Mouse (Mus musculus): ENCODE measurements around the gene Id3. TPM values are rescaled to one million over a fixed set of nuclear protein-coding genes. Genes with fewer than 3 reads are reported as not detected.
A peak's percentile ranks its signal among the peaks of the same experiment; 100 is the strongest.

Gene Id3
- polyA plus RNA-seq, 1 experiment from 2014 or later = 404 TPM

GRCm38 (mm10) chr4:136104590-136105337 is 38.5 kb upstream of the Id3 start:
- Histone ChIP-seq H3K36me3 (ENCODE audit: control insufficient read depth, insufficient read depth, low read length) (no peaks in the 10 kb centered on the region), H3K4me3 (ENCODE audit: low read depth, low read length) (no peak overlapping the region), H3K27me3 (replicated peaks; ENCODE audit: control insufficient read depth, insufficient read depth, low read length) (no peaks in the 10 kb centered on the region), H3K4me1 (ENCODE audit: control insufficient read depth, insufficient read depth, low read length) (peaks cover 10% of the 10 kb centered on the region), H3K4me2 (ENCODE audit: low read depth, low read length) (peak overlapping the region; percentile 24; the same call in 1 of the 2 replicates), H3K9me3 (ENCODE audit: control insufficient read depth, low read length) (no peaks in the 10 kb centered on the region), H3K9ac (ENCODE audit: low read depth, low read length) (peak overlapping the region; percentile 45; the same call in 1 of the 2 replicates), H3K27ac (replicated peaks; ENCODE audit: low read depth, low read length) (no peak overlapping the region)
- ATAC-seq (ENCODE audit: low read depth) (peak; percentile 65; the same call in 1 of the 2 replicates), DNase-seq (ENCODE audit: low spot score) (peak; percentile 40)
- 15% methylated on average over 17 of the region's 18 CpGs for WGBS

GRCm38 (mm10) chr4:136106880-136107301 is 36.4 kb upstream of the Id3 start:
- no peaks in the 10 kb centered on the region for H3K9me3 ChIP-seq (ENCODE audit: control insufficient read depth, low read length)
- ATAC-seq (ENCODE audit: low read depth) = no peak
- no peaks in the 10 kb centered on the region for H3K27me3 ChIP-seq (replicated peaks; ENCODE audit: control insufficient read depth, insufficient read depth, low read length)
- H3K36me3 ChIP-seq (ENCODE audit: control insufficient read depth, insufficient read depth, low read length) = no peaks in the 10 kb centered on the region
- H3K4me3 ChIP-seq (ENCODE audit: low read depth, low read length) = no peak overlapping the region
- no peak overlapping the region for H3K27ac ChIP-seq (replicated peaks; ENCODE audit: low read depth, low read length)
- H3K4me2 ChIP-seq (ENCODE audit: low read depth, low read length) = no peak overlapping the region
- H3K4me1 ChIP-seq (ENCODE audit: control insufficient read depth, insufficient read depth, low read length) = peaks cover 10% of the 10 kb centered on the region
- no peak overlapping the region for H3K9ac ChIP-seq (ENCODE audit: low read depth, low read length)
- 41% methylated on average over 7 of the region's 7 CpGs for WGBS
- DNase-seq (ENCODE audit: low spot score) = no peak

- Histone ChIP-seq H3K4me1 (ENCODE audit: control insufficient read depth, insufficient read depth, low read length) (peaks cover 10% of the 10 kb centered on the region), H3K9ac (ENCODE audit: low read depth, low read length) (no peak overlapping the region), H3K4me2 (ENCODE audit: low read depth, low read length) (no peak overlapping the region), H3K27me3 (replicated peaks; ENCODE audit: control insufficient read depth, insufficient read depth, low read length) (no peaks in the 10 kb centered on the region), H3K4me3 (ENCODE audit: low read depth, low read length) (no peak overlapping the region), H3K27ac (replicated peaks; ENCODE audit: low read depth, low read length) (no peak overlapping the region), H3K36me3 (ENCODE audit: control insufficient read depth, insufficient read depth, low read length) (no peaks in the 10 kb centered on the region), H3K9me3 (ENCODE audit: control insufficient read depth, low read length) (no peaks in the 10 kb centered on the region)
- WGBS = 90% methylated on average over 2 of the region's 2 CpGs
- ATAC-seq (ENCODE audit: low read depth) = no peak
- no peak for DNase-seq (ENCODE audit: low spot score)
Observed at GRCm38 (mm10) chr4:136109153-136109552, 34.1 kb upstream of the Id3 start.

GRCm38 (mm10) chr4:136109941-136110900 is 33.1 kb upstream of the Id3 start:
- H3K4me2 ChIP-seq (ENCODE audit: low read depth, low read length) = no peak overlapping the region
- H3K27ac ChIP-seq (replicated peaks; ENCODE audit: low read depth, low read length) = no peak overlapping the region
- DNase-seq (ENCODE audit: low spot score) = peak; percentile 49
- no peaks in the 10 kb centered on the region for H3K36me3 ChIP-seq (ENCODE audit: control insufficient read depth, insufficient read depth, low read length)
- H3K9me3 ChIP-seq (ENCODE audit: control insufficient read depth, low read length) = no peaks in the 10 kb centered on the region
- H3K27me3 ChIP-seq (replicated peaks; ENCODE audit: control insufficient read depth, insufficient read depth, low read length) = no peaks in the 10 kb centered on the region
- no peak overlapping the region for H3K4me3 ChIP-seq (ENCODE audit: low read depth, low read length)
- H3K4me1 ChIP-seq (ENCODE audit: control insufficient read depth, insufficient read depth, low read length) = peaks cover 1% of the 10 kb centered on the region; the same call in 1 of the 2 replicates
- ATAC-seq (ENCODE audit: low read depth) = 0 out of 2 replicates have a peak, but pooled peaks have one; percentile 18
- 67% methylated on average over 10 of the region's 10 CpGs for WGBS
- H3K9ac ChIP-seq (ENCODE audit: low read depth, low read length) = no peak overlapping the region

DNA sequence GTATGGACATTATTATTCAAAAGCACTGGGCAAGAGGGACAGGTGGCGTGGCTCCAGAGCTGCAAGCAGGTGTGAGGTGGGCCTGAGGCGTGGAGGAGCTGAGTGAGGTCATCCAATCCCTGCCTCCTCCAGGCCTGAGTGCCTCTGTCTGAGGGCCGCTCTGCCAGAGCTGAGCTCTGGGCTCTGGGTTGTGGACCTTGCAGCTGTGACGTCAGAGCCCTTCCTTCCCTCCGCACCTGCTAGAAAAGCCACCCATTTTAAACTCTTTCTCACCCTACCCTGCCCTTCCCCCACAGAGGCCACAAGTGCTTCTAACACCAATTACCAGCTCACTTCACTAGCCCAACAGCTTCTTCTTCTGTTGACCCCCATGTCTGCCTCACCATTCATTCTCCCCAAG is 31.0 kb upstream of the Id3 start:
- WGBS = 57% methylated on average over 5 of the region's 5 CpGs
- DNase-seq (ENCODE audit: low spot score) (no peak), ATAC-seq (ENCODE audit: low read depth) (no peak)
- Histone ChIP-seq H3K4me2 (ENCODE audit: low read depth, low read length) (no peak overlapping the region), H3K36me3 (ENCODE audit: control insufficient read depth, insufficient read depth, low read length) (no peaks in the 10 kb centered on the region), H3K27me3 (replicated peaks; ENCODE audit: control insufficient read depth, insufficient read depth, low read length) (no peaks in the 10 kb centered on the region), H3K4me3 (ENCODE audit: low read depth, low read length) (no peak overlapping the region), H3K4me1 (ENCODE audit: control insufficient read depth, insufficient read depth, low read length) (peaks cover 3% of the 10 kb centered on the region), H3K9me3 (ENCODE audit: control insufficient read depth, low read length) (no peaks in the 10 kb centered on the region), H3K27ac (replicated peaks; ENCODE audit: low read depth, low read length) (no peak overlapping the region), H3K9ac (ENCODE audit: low read depth, low read length) (no peak overlapping the region)

GRCm38 (mm10) chr4:136114747-136115146 is 28.6 kb upstream of the Id3 start:
- ATAC-seq (ENCODE audit: low read depth) = no peak
- no peak for DNase-seq (ENCODE audit: low spot score)
- Histone ChIP-seq H3K27ac (replicated peaks; ENCODE audit: low read depth, low read length) (no peak overlapping the region), H3K27me3 (replicated peaks; ENCODE audit: control insufficient read depth, insufficient read depth, low read length) (no peaks in the 10 kb centered on the region), H3K36me3 (ENCODE audit: control insufficient read depth, insufficient read depth, low read length) (no peaks in the 10 kb centered on the region), H3K4me3 (ENCODE audit: low read depth, low read length) (no peak overlapping the region), H3K4me2 (ENCODE audit: low read depth, low read length) (no peak overlapping the region), H3K4me1 (ENCODE audit: control insufficient read depth, insufficient read depth, low read length) (peaks cover 4% of the 10 kb centered on the region), H3K9me3 (ENCODE audit: control insufficient read depth, low read length) (no peaks in the 10 kb centered on the region), H3K9ac (ENCODE audit: low read depth, low read length) (no peak overlapping the region)
- WGBS = 75% methylated on average over 5 of the region's 5 CpGs

GRCm38 (mm10) chr4:136117022-136117421 is 26.3 kb upstream of the Id3 start:
- Histone ChIP-seq H3K9me3 (ENCODE audit: control insufficient read depth, low read length) (no peaks in the 10 kb centered on the region), H3K9ac (ENCODE audit: low read depth, low read length) (no peak overlapping the region), H3K4me2 (ENCODE audit: low read depth, low read length) (no peak overlapping the region), H3K27ac (replicated peaks; ENCODE audit: low read depth, low read length) (no peak overlapping the region), H3K4me3 (ENCODE audit: low read depth, low read length) (no peak overlapping the region), H3K36me3 (ENCODE audit: control insufficient read depth, insufficient read depth, low read length) (no peaks in the 10 kb centered on the region), H3K4me1 (ENCODE audit: control insufficient read depth, insufficient read depth, low read length) (peaks cover 10% of the 10 kb centered on the region), H3K27me3 (replicated peaks; ENCODE audit: control insufficient read depth, insufficient read depth, low read length) (no peaks in the 10 kb centered on the region)
- WGBS = 31% methylated on average over 12 of the region's 13 CpGs
- DNase-seq (ENCODE audit: low spot score) (peak; percentile 70), ATAC-seq (ENCODE audit: low read depth) (peak; percentile 58; the same call in 1 of the 2 replicates)

GRCm38 (mm10) chr4:136120041-136120440 is 23.3 kb upstream of the Id3 start:
- no peaks in the 10 kb centered on the region for H3K36me3 ChIP-seq (ENCODE audit: control insufficient read depth, insufficient read depth, low read length)
- no peak overlapping the region for H3K9ac ChIP-seq (ENCODE audit: low read depth, low read length)
- no peak for ATAC-seq (ENCODE audit: low read depth)
- H3K9me3 ChIP-seq (ENCODE audit: control insufficient read depth, low read length) = no peaks in the 10 kb centered on the region
- no peak overlapping the region for H3K4me3 ChIP-seq (ENCODE audit: low read depth, low read length)
- H3K27me3 ChIP-seq (replicated peaks; ENCODE audit: control insufficient read depth, insufficient read depth, low read length) = no peaks in the 10 kb centered on the region
- no peak overlapping the region for H3K27ac ChIP-seq (replicated peaks; ENCODE audit: low read depth, low read length)
- peaks cover 10% of the 10 kb centered on the region for H3K4me1 ChIP-seq (ENCODE audit: control insufficient read depth, insufficient read depth, low read length)
- WGBS = 33% methylated on average over 11 of the region's 16 CpGs
- no peak overlapping the region for H3K4me2 ChIP-seq (ENCODE audit: low read depth, low read length)
- DNase-seq (ENCODE audit: low spot score) = peak; percentile 57

Measured in embryonic facial prominence, embryonic 14.5 days (tissue).